Mouse (Mus musculus): ENCODE results near the gene Acp4. TPM values are rescaled to one million over a fixed set of nuclear protein-coding genes. Genes with fewer than 3 reads are reported as not detected.

The Acp4 gene
- polyA plus RNA-seq, 1 experiment from 2014 or later = not detected

DNA sequence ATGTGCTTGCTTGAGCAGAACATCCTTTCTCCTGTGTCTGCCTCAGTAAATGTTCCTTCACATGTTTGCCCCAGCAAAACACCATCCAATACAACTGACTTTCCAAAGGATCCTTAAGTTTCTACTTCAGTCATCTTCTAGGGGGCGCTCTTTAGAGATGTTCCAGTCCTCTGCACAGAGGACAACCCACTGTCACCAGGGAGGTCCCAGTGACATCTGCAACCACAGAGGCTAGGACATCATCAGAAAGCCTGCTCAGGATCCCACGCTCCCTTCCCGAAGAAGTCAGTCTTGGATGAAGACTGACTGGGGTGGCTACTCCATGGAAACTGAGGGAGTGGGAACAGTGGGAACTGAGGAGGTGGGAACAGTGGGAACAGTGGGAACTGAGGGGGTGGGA lies 18.4 kb upstream of the Acp4 start:
- no peak overlapping the region for H3K9ac ChIP-seq (ENCODE audit: low read length)
- H3K36me3 ChIP-seq (ENCODE audit: control insufficient read depth, insufficient read depth, low read length) = no peaks in the 10 kb centered on the region
- H3K4me2 ChIP-seq (ENCODE audit: low read length) = no peak overlapping the region
- no peak for ATAC-seq (ENCODE audit: insufficient number of reproducible peaks, insufficient read depth, low FRiP score, low read depth)
- H3K27me3 ChIP-seq (ENCODE audit: control insufficient read depth, insufficient read depth, low read length) = peaks cover 27% of the 10 kb centered on the region
- H3K9me3 ChIP-seq (ENCODE audit: control insufficient read depth, low read length) = no peaks in the 10 kb centered on the region
- 67% methylated on average over 3 of the region's 3 CpGs for WGBS
- no peak overlapping the region for H3K4me3 ChIP-seq (ENCODE audit: control insufficient read depth in 1 of 2, insufficient read depth in 1 of 2, low read depth in 1 of 2, low read length in 2 of 2)
- no peaks in the 10 kb centered on the region for H3K4me1 ChIP-seq (ENCODE audit: control insufficient read depth in 2 of 2, insufficient read depth in 2 of 2, low read length in 2 of 2)
- no peak overlapping the region for H3K27ac ChIP-seq (replicated peaks in 1 of 2; ENCODE audit: control insufficient read depth in 1 of 2, insufficient read depth in 1 of 2, low read depth in 2 of 2, low read length in 2 of 2)

DNA sequence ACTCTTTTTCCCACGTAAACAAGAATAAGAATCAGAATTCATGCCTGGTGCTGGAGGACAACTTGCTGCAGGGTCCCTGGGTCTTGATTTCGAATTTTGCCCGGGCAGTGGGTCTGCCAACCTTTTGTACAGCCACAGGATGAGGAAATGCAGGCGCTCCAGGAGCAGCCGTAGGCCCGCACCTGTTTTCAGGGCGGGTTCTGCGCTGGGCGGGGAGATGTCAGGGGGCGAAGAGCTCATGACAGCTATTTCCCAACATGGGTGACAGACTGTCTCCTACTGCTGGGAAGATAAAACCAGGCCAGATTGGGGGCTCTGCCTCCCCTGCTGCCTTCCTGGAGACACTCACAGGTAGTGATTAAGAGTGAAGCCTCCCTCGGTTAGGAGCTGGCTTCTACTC lies 16.9 kb upstream of the Acp4 start:
- no peak overlapping the region for H3K9ac ChIP-seq (ENCODE audit: low read length)
- no peak for ATAC-seq (ENCODE audit: insufficient number of reproducible peaks, insufficient read depth, low FRiP score, low read depth)
- no peaks in the 10 kb centered on the region for H3K9me3 ChIP-seq (ENCODE audit: control insufficient read depth, low read length)
- no peaks in the 10 kb centered on the region for H3K36me3 ChIP-seq (ENCODE audit: control insufficient read depth, insufficient read depth, low read length)
- no peak overlapping the region for H3K4me3 ChIP-seq (ENCODE audit: control insufficient read depth in 1 of 2, insufficient read depth in 1 of 2, low read depth in 1 of 2, low read length in 2 of 2)
- no peak overlapping the region for H3K4me2 ChIP-seq (ENCODE audit: low read length)
- H3K27me3 ChIP-seq (ENCODE audit: control insufficient read depth, insufficient read depth, low read length) = peaks cover 27% of the 10 kb centered on the region
- WGBS = 20% methylated on average over 11 of the region's 11 CpGs
- H3K4me1 ChIP-seq (ENCODE audit: control insufficient read depth in 2 of 2, insufficient read depth in 2 of 2, low read length in 2 of 2) = no peaks in the 10 kb centered on the region
- H3K27ac ChIP-seq (replicated peaks in 1 of 2; ENCODE audit: control insufficient read depth in 1 of 2, insufficient read depth in 1 of 2, low read depth in 2 of 2, low read length in 2 of 2) = no peak overlapping the region

DNA sequence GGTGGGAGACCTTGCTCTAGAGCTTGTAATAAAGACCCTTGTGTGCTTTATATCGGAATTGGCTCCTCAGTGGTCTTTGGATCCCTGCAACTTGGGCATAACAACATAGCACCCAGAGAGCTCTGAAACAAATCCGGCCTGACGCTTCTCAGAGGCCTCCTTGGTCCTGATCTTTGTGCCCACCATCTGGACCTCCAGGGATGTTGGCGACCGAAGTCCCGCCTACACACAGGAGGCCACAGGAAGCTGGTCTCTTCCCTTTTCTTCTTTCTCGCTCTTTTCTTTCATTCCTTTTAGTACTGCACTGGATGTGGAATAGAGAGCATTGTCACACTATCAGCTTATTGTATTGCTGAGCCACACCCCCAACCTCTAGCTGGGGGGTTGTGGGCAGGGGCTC lies 16.3 kb upstream of the Acp4 start:
- H3K27ac ChIP-seq (replicated peaks in 1 of 2; ENCODE audit: control insufficient read depth in 1 of 2, insufficient read depth in 1 of 2, low read depth in 2 of 2, low read length in 2 of 2) = no peak overlapping the region
- no peak for ATAC-seq (ENCODE audit: insufficient number of reproducible peaks, insufficient read depth, low FRiP score, low read depth)
- peaks cover 27% of the 10 kb centered on the region for H3K27me3 ChIP-seq (ENCODE audit: control insufficient read depth, insufficient read depth, low read length)
- no peaks in the 10 kb centered on the region for H3K9me3 ChIP-seq (ENCODE audit: control insufficient read depth, low read length)
- no peak overlapping the region for H3K4me3 ChIP-seq (ENCODE audit: control insufficient read depth in 1 of 2, insufficient read depth in 1 of 2, low read depth in 1 of 2, low read length in 2 of 2)
- H3K4me1 ChIP-seq (ENCODE audit: control insufficient read depth in 2 of 2, insufficient read depth in 2 of 2, low read length in 2 of 2) = no peaks in the 10 kb centered on the region
- no peak overlapping the region for H3K4me2 ChIP-seq (ENCODE audit: low read length)
- no peak overlapping the region for H3K9ac ChIP-seq (ENCODE audit: low read length)
- H3K36me3 ChIP-seq (ENCODE audit: control insufficient read depth, insufficient read depth, low read length) = no peaks in the 10 kb centered on the region
- 67% methylated on average over 7 of the region's 7 CpGs for WGBS

DNA sequence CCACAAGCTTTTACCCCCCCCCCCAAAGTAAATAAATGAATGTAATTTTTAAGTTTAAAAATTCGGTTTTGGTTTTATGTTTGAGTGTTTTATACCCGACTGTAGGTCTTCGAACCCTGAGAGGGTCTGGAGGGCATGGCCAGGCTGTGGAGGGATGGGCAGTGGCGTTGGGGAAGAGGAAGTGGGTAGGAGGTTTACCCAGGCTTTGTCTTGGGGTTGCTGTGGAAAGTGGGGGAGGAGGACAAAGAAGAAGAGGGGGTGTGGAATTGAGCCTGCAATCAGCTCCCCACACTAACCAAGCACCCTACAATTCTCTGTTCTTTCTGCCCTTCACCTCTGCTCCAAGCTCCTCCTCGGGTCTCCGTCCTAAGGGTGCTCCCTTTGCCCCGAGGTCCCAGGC lies 15.4 kb upstream of the Acp4 start:
- no peaks in the 10 kb centered on the region for H3K4me1 ChIP-seq (ENCODE audit: control insufficient read depth in 2 of 2, insufficient read depth in 2 of 2, low read length in 2 of 2)
- H3K9me3 ChIP-seq (ENCODE audit: control insufficient read depth, low read length) = no peaks in the 10 kb centered on the region
- no peak overlapping the region for H3K4me3 ChIP-seq (ENCODE audit: control insufficient read depth in 1 of 2, insufficient read depth in 1 of 2, low read depth in 1 of 2, low read length in 2 of 2)
- H3K36me3 ChIP-seq (ENCODE audit: control insufficient read depth, insufficient read depth, low read length) = no peaks in the 10 kb centered on the region
- H3K27me3 ChIP-seq (ENCODE audit: control insufficient read depth, insufficient read depth, low read length) = peaks cover 30% of the 10 kb centered on the region
- H3K27ac ChIP-seq (replicated peaks in 1 of 2; ENCODE audit: control insufficient read depth in 1 of 2, insufficient read depth in 1 of 2, low read depth in 2 of 2, low read length in 2 of 2) = no peak overlapping the region
- no peak overlapping the region for H3K4me2 ChIP-seq (ENCODE audit: low read length)
- 84% methylated on average over 7 of the region's 7 CpGs for WGBS
- H3K9ac ChIP-seq (ENCODE audit: low read length) = no peak overlapping the region
- no peak for ATAC-seq (ENCODE audit: insufficient number of reproducible peaks, insufficient read depth, low FRiP score, low read depth)

DNA sequence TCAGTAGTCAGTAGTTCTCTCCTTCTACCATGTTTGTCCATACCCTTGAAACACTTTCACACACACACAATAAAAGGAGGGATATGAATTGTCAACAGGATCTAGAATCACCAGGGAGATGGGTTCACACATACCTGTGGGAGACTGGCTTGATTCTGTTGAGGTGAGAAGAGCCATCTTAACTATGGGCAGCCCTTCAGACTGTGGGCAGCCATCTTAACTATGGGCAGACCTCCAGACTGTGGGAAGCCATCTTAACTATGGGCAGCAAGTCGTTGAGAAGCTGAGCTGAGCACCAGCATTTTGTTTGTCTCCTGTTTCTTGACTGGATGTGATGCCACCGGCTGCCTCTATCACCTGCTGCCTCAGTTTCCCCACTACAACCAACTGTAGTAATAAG lies 14.1 kb upstream of the Acp4 start:
- no peak overlapping the region for H3K4me3 ChIP-seq (ENCODE audit: control insufficient read depth in 1 of 2, insufficient read depth in 1 of 2, low read depth in 1 of 2, low read length in 2 of 2)
- no peak for ATAC-seq (ENCODE audit: insufficient number of reproducible peaks, insufficient read depth, low FRiP score, low read depth)
- H3K27me3 ChIP-seq (ENCODE audit: control insufficient read depth, insufficient read depth, low read length) = peaks cover 33% of the 10 kb centered on the region

DNA sequence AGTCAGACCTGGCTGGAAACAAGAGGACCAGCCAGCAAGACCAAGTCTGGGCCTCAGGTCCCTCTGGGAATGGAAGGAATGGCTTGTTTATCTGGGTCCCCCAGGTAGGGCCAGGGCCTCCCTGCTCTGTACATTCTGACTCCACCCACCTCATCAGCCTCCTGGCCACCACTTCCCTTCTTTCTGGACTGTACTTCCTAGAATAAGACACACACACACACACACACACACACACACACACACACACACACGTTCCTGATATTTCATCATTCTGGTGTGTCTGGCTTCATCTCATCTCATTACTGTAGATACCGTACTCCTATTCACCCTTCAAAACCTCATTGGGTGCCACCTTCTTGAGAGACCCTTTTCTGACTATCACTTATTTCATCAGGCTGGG lies 12.2 kb upstream of the Acp4 start:
- H3K9ac ChIP-seq (ENCODE audit: low read length) = no peak overlapping the region
- H3K4me1 ChIP-seq (ENCODE audit: control insufficient read depth in 2 of 2, insufficient read depth in 2 of 2, low read length in 2 of 2) = no peaks in the 10 kb centered on the region
- H3K4me2 ChIP-seq (ENCODE audit: low read length) = no peak overlapping the region
- H3K27ac ChIP-seq (replicated peaks in 1 of 2; ENCODE audit: control insufficient read depth in 1 of 2, insufficient read depth in 1 of 2, low read depth in 2 of 2, low read length in 2 of 2) = no peak overlapping the region
- no peaks in the 10 kb centered on the region for H3K9me3 ChIP-seq (ENCODE audit: control insufficient read depth, low read length)
- ATAC-seq (ENCODE audit: insufficient number of reproducible peaks, insufficient read depth, low FRiP score, low read depth) = no peak
- no peaks in the 10 kb centered on the region for H3K36me3 ChIP-seq (ENCODE audit: control insufficient read depth, insufficient read depth, low read length)
- H3K27me3 ChIP-seq (ENCODE audit: control insufficient read depth, insufficient read depth, low read length) = peaks cover 25% of the 10 kb centered on the region
- H3K4me3 ChIP-seq (ENCODE audit: control insufficient read depth in 1 of 2, insufficient read depth in 1 of 2, low read depth in 1 of 2, low read length in 2 of 2) = no peak overlapping the region
- 78% methylated on average over 2 of the region's 2 CpGs for WGBS

More for the DNA sequence above, 14.1 kb upstream of the Acp4 start:
- Histone ChIP-seq H3K9ac (ENCODE audit: low read length) (no peak overlapping the region), H3K9me3 (ENCODE audit: control insufficient read depth, low read length) (no peaks in the 10 kb centered on the region), H3K27ac (replicated peaks in 1 of 2; ENCODE audit: control insufficient read depth in 1 of 2, insufficient read depth in 1 of 2, low read depth in 2 of 2, low read length in 2 of 2) (no peak overlapping the region), H3K4me2 (ENCODE audit: low read length) (no peak overlapping the region), H3K36me3 (ENCODE audit: control insufficient read depth, insufficient read depth, low read length) (no peaks in the 10 kb centered on the region), H3K4me1 (ENCODE audit: control insufficient read depth in 2 of 2, insufficient read depth in 2 of 2, low read length in 2 of 2) (no peaks in the 10 kb centered on the region)
- 63% methylated on average over 2 of the region's 2 CpGs for WGBS

DNA sequence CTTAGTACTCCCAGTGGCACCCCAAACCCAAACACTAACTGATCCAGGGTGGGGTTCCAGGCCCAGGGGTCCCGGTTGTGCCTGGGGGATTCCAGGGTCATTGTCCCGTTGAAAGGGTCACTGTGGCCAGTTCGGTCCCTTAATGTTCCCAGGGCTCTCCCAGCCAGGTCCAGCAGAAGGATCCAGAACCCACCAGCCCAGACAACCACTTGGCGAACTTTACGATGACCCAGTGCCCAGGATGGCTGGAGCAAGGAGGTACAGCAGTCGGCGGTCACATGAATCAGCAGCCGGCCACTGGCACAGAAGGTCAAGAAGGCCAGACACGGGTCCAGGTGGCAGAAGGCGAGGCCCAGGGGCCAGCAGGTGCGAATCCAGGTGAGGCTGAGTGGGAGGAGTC lies 10.9 kb upstream of the Acp4 start:
- WGBS = 71% methylated on average over 11 of the region's 11 CpGs
- H3K36me3 ChIP-seq (ENCODE audit: control insufficient read depth, insufficient read depth, low read length) = no peaks in the 10 kb centered on the region
- no peak overlapping the region for H3K4me3 ChIP-seq (ENCODE audit: control insufficient read depth in 1 of 2, insufficient read depth in 1 of 2, low read depth in 1 of 2, low read length in 2 of 2)
- no peaks in the 10 kb centered on the region for H3K9me3 ChIP-seq (ENCODE audit: control insufficient read depth, low read length)
- no peak for ATAC-seq (ENCODE audit: insufficient number of reproducible peaks, insufficient read depth, low FRiP score, low read depth)
- H3K4me2 ChIP-seq (ENCODE audit: low read length) = no peak overlapping the region
- H3K27me3 ChIP-seq (ENCODE audit: control insufficient read depth, insufficient read depth, low read length) = peaks cover 25% of the 10 kb centered on the region
- peaks cover 0 to 1% of the 10 kb centered on the region in 2 experiments; a peak in 1 of 4 replicates for H3K4me1 ChIP-seq (ENCODE audit: control insufficient read depth in 2 of 2, insufficient read depth in 2 of 2, low read length in 2 of 2)
- no peak overlapping the region for H3K9ac ChIP-seq (ENCODE audit: low read length)
- no peak overlapping the region for H3K27ac ChIP-seq (replicated peaks in 1 of 2; ENCODE audit: control insufficient read depth in 1 of 2, insufficient read depth in 1 of 2, low read depth in 2 of 2, low read length in 2 of 2)

DNA sequence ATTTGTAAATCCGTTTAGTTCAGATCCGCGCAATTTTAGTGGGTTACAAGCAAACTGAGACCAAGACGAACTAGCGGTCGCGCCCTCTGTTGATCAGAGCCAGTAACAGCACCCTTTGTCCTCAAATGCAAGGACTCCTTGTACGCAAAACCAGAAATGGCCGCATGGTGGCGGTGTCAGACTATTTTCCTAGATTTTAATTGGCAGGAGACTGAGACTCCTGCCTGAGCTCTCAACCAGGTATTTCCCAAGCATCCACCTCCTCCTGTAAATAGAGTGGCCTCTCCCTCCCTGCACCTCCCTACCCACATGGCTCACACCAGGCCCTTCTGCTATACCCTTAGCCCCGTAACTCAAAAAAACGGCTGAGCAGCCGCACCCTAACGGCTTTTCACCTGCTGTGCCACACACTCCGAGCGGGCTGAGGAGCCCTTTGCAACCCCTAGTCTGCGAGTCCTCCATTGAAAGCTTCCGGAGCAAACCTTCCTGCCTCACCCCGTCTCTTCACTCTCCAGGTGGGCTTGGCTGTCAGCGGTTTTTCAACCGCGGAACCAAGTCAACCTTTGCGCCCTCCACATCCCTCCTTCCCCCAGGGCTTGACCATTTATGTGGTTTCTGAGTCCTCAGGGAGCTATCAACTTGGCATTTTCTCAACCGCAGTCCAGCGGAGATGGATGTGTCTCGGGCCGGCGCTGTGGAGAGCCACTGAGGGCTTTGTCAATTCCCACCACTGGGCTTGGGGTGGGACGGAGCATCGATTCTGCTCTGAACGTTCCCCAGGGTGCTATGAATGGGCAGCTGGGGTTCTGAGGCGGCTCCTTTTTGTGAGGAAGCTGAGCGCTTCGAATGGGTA lies 5.8 kb upstream of the Acp4 start:
- peaks cover 26% of the 10 kb centered on the region for H3K27me3 ChIP-seq (ENCODE audit: control insufficient read depth, insufficient read depth, low read length)
- no peak for ATAC-seq (ENCODE audit: insufficient number of reproducible peaks, insufficient read depth, low FRiP score, low read depth)
- H3K4me3 ChIP-seq (ENCODE audit: control insufficient read depth in 1 of 2, insufficient read depth in 1 of 2, low read depth in 1 of 2, low read length in 2 of 2) = no peak overlapping the region
- no peak overlapping the region for H3K27ac ChIP-seq (replicated peaks in 1 of 2; ENCODE audit: control insufficient read depth in 1 of 2, insufficient read depth in 1 of 2, low read depth in 2 of 2, low read length in 2 of 2)
- H3K9ac ChIP-seq (ENCODE audit: low read length) = no peak overlapping the region
- peaks cover 0 to 4% of the 10 kb centered on the region in 2 experiments; a peak in 1 of 4 replicates for H3K4me1 ChIP-seq (ENCODE audit: control insufficient read depth in 2 of 2, insufficient read depth in 2 of 2, low read length in 2 of 2)
- WGBS = 4% methylated on average over 34 of the region's 34 CpGs
- no peaks in the 10 kb centered on the region for H3K9me3 ChIP-seq (ENCODE audit: control insufficient read depth, low read length)
- H3K36me3 ChIP-seq (ENCODE audit: control insufficient read depth, insufficient read depth, low read length) = no peaks in the 10 kb centered on the region
- H3K4me2 ChIP-seq (ENCODE audit: low read length) = peak overlapping the region; percentile 33; the same call in 1 of the 2 replicates

All from heart, embryonic 14.5 days (tissue).